Mouse (Mus musculus): ENCODE measurements around the gene Zbtb5. TPM values are rescaled to one million over a fixed set of nuclear protein-coding genes. Genes with fewer than 3 reads are reported as not detected.

Zbtb5 gene
- polyA plus RNA-seq, 1 experiment from 2014 or later: 17.6 TPM

GRCm38 (mm10) chr4:44970056-44970455 is 42.2 kb downstream of the Zbtb5 start:
- H3K4me1 ChIP-seq (ENCODE audit: control insufficient read depth, insufficient read depth, low read length): no peaks in the 10 kb centered on the region
- no peak overlapping the region for H3K4me2 ChIP-seq (ENCODE audit: low read depth, low read length)
- no peaks in the 10 kb centered on the region for H3K9me3 ChIP-seq (replicated peaks; ENCODE audit: control insufficient read depth, low read length)
- no peak overlapping the region for H3K27ac ChIP-seq (ENCODE audit: low read length)
- H3K27me3 ChIP-seq (ENCODE audit: control insufficient read depth, insufficient read depth, low read length): no peaks in the 10 kb centered on the region
- no peak overlapping the region for H3K4me3 ChIP-seq (replicated peaks; ENCODE audit: low read length)
- ATAC-seq (ENCODE audit: insufficient read depth, low FRiP score): no peak
- H3K36me3 ChIP-seq (ENCODE audit: control insufficient read depth, insufficient read depth, low read length): no peaks in the 10 kb centered on the region
- H3K9ac ChIP-seq (ENCODE audit: low read length): no peak overlapping the region
- 92% methylated on average over 7 of the region's 7 CpGs for WGBS

- Histone ChIP-seq H3K27ac (ENCODE audit: low read length) (no peak overlapping the region), H3K4me3 (replicated peaks; ENCODE audit: low read length) (no peak overlapping the region), H3K27me3 (ENCODE audit: control insufficient read depth, insufficient read depth, low read length) (no peaks in the 10 kb centered on the region), H3K4me1 (ENCODE audit: control insufficient read depth, insufficient read depth, low read length) (no peaks in the 10 kb centered on the region), H3K4me2 (ENCODE audit: low read depth, low read length) (no peak overlapping the region), H3K9ac (ENCODE audit: low read length) (no peak overlapping the region), H3K9me3 (replicated peaks; ENCODE audit: control insufficient read depth, low read length) (no peaks in the 10 kb centered on the region), H3K36me3 (ENCODE audit: control insufficient read depth, insufficient read depth, low read length) (no peaks in the 10 kb centered on the region)
- WGBS: 87% methylated on average over 8 of the region's 8 CpGs
- ATAC-seq (ENCODE audit: insufficient read depth, low FRiP score): no peak
Observed at GRCm38 (mm10) chr4:44967402-44967801, 44.8 kb downstream of the Zbtb5 start.

DNA sequence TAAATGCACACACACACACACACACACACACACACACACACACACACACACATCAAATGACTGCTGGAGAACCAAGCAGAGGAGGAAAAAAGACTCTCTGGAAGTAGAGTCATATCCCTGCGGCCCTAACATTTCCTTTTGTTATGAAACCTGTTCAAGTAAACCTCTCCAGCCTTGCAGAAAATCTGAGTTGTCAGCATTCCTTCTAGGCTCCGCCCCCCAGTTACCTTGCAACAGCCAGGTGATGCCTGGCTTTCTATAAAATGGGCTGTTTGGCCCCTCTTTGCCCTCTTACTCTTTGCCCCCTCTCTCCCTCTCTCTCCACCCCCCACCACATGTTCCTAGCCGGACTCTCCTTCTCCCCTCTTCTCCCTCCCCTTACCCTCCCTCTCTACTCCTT is 46.5 kb downstream of the Zbtb5 start:
- Histone ChIP-seq H3K9ac (ENCODE audit: low read length) (no peak overlapping the region), H3K27me3 (ENCODE audit: control insufficient read depth, insufficient read depth, low read length) (no peaks in the 10 kb centered on the region), H3K9me3 (replicated peaks; ENCODE audit: control insufficient read depth, low read length) (no peaks in the 10 kb centered on the region), H3K4me1 (ENCODE audit: control insufficient read depth, insufficient read depth, low read length) (no peaks in the 10 kb centered on the region), H3K4me3 (replicated peaks; ENCODE audit: low read length) (no peak overlapping the region), H3K27ac (ENCODE audit: low read length) (no peak overlapping the region), H3K36me3 (ENCODE audit: control insufficient read depth, insufficient read depth, low read length) (no peaks in the 10 kb centered on the region), H3K4me2 (ENCODE audit: low read depth, low read length) (no peak overlapping the region)
- ATAC-seq (ENCODE audit: insufficient read depth, low FRiP score): no peak
- 81% methylated on average over 3 of the region's 3 CpGs for WGBS

- ATAC-seq (ENCODE audit: insufficient read depth, low FRiP score): no peak
- Histone ChIP-seq H3K9me3 (replicated peaks; ENCODE audit: control insufficient read depth, low read length) (no peaks in the 10 kb centered on the region), H3K36me3 (ENCODE audit: control insufficient read depth, insufficient read depth, low read length) (no peaks in the 10 kb centered on the region), H3K9ac (ENCODE audit: low read length) (no peak overlapping the region), H3K4me1 (ENCODE audit: control insufficient read depth, insufficient read depth, low read length) (no peaks in the 10 kb centered on the region), H3K4me2 (ENCODE audit: low read depth, low read length) (no peak overlapping the region), H3K27ac (ENCODE audit: low read length) (no peak overlapping the region), H3K27me3 (ENCODE audit: control insufficient read depth, insufficient read depth, low read length) (no peaks in the 10 kb centered on the region), H3K4me3 (replicated peaks; ENCODE audit: low read length) (no peak overlapping the region)
- 75% methylated on average over 2 of the region's 2 CpGs for WGBS
Observed at GRCm38 (mm10) chr4:44965175-44965574, 47.0 kb downstream of the Zbtb5 start.

GRCm38 (mm10) chr4:44963156-44963555 is 49.1 kb downstream of the Zbtb5 start:
- no peaks in the 10 kb centered on the region for H3K9me3 ChIP-seq (replicated peaks; ENCODE audit: control insufficient read depth, low read length)
- WGBS: 61% methylated on average over 11 of the region's 11 CpGs
- no peak overlapping the region for H3K4me2 ChIP-seq (ENCODE audit: low read depth, low read length)
- H3K4me1 ChIP-seq (ENCODE audit: control insufficient read depth, insufficient read depth, low read length): no peaks in the 10 kb centered on the region
- no peak for ATAC-seq (ENCODE audit: insufficient read depth, low FRiP score)
- no peak overlapping the region for H3K27ac ChIP-seq (ENCODE audit: low read length)
- no peak overlapping the region for H3K4me3 ChIP-seq (replicated peaks; ENCODE audit: low read length)
- no peaks in the 10 kb centered on the region for H3K36me3 ChIP-seq (ENCODE audit: control insufficient read depth, insufficient read depth, low read length)
- H3K27me3 ChIP-seq (ENCODE audit: control insufficient read depth, insufficient read depth, low read length): no peaks in the 10 kb centered on the region
- H3K9ac ChIP-seq (ENCODE audit: low read length): no peak overlapping the region

GRCm38 (mm10) chr4:44959220-44959619 is 53.0 kb downstream of the Zbtb5 start:
- Histone ChIP-seq H3K36me3 (ENCODE audit: control insufficient read depth, insufficient read depth, low read length) (no peaks in the 10 kb centered on the region), H3K9me3 (replicated peaks; ENCODE audit: control insufficient read depth, low read length) (no peaks in the 10 kb centered on the region), H3K4me1 (ENCODE audit: control insufficient read depth, insufficient read depth, low read length) (no peaks in the 10 kb centered on the region), H3K9ac (ENCODE audit: low read length) (no peak overlapping the region), H3K27ac (ENCODE audit: low read length) (no peak overlapping the region), H3K27me3 (ENCODE audit: control insufficient read depth, insufficient read depth, low read length) (no peaks in the 10 kb centered on the region), H3K4me2 (ENCODE audit: low read depth, low read length) (no peak overlapping the region), H3K4me3 (replicated peaks; ENCODE audit: low read length) (no peak overlapping the region)
- WGBS: 91% methylated on average over 13 of the region's 13 CpGs
- no peak for ATAC-seq (ENCODE audit: insufficient read depth, low FRiP score)

DNA sequence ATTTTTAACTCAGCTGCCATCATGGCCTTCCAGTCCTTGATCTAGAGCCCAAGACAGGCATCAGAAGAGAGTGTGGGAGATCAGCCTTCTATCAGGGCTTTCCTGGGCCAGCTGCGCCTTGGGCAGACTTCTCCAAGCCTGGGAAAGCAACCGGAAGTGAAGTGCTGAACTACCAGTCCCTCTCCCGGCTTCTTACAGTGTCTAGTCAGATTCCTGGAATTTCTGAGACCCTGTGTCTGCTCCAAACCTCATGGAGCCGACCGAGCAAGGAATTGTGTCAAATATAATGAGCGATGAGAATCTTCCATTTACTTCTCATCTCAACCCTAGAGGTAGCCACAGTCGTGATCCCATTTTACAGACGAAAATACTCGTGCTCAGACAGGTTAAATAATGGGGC is 53.4 kb downstream of the Zbtb5 start:
- no peaks in the 10 kb centered on the region for H3K4me1 ChIP-seq (ENCODE audit: control insufficient read depth, insufficient read depth, low read length)
- 84% methylated on average over 9 of the region's 9 CpGs for WGBS
- H3K9ac ChIP-seq (ENCODE audit: low read length): no peak overlapping the region
- ATAC-seq (ENCODE audit: insufficient read depth, low FRiP score): no peak
- no peak overlapping the region for H3K27ac ChIP-seq (ENCODE audit: low read length)
- no peak overlapping the region for H3K4me2 ChIP-seq (ENCODE audit: low read depth, low read length)
- no peaks in the 10 kb centered on the region for H3K36me3 ChIP-seq (ENCODE audit: control insufficient read depth, insufficient read depth, low read length)
- no peaks in the 10 kb centered on the region for H3K27me3 ChIP-seq (ENCODE audit: control insufficient read depth, insufficient read depth, low read length)
- no peak overlapping the region for H3K4me3 ChIP-seq (replicated peaks; ENCODE audit: low read length)
- H3K9me3 ChIP-seq (replicated peaks; ENCODE audit: control insufficient read depth, low read length): no peaks in the 10 kb centered on the region

- no peaks in the 10 kb centered on the region for H3K4me1 ChIP-seq (ENCODE audit: control insufficient read depth, insufficient read depth, low read length)
- no peaks in the 10 kb centered on the region for H3K27me3 ChIP-seq (ENCODE audit: control insufficient read depth, insufficient read depth, low read length)
- H3K9ac ChIP-seq (ENCODE audit: low read length): no peak overlapping the region
- H3K4me2 ChIP-seq (ENCODE audit: low read depth, low read length): no peak overlapping the region
- WGBS: 69% methylated on average over 9 of the region's 9 CpGs
- ATAC-seq (ENCODE audit: insufficient read depth, low FRiP score): no peak
- no peak overlapping the region for H3K27ac ChIP-seq (ENCODE audit: low read length)
- no peaks in the 10 kb centered on the region for H3K9me3 ChIP-seq (replicated peaks; ENCODE audit: control insufficient read depth, low read length)
- no peak overlapping the region for H3K4me3 ChIP-seq (replicated peaks; ENCODE audit: low read length)
- no peaks in the 10 kb centered on the region for H3K36me3 ChIP-seq (ENCODE audit: control insufficient read depth, insufficient read depth, low read length)
Observed at GRCm38 (mm10) chr4:44953041-44953440, 59.2 kb downstream of the Zbtb5 start.

GRCm38 (mm10) chr4:44948314-44948713 is 63.9 kb downstream of the Zbtb5 start:
- 76% methylated on average over 1 of the region's 1 CpGs for WGBS
- H3K27me3 ChIP-seq (ENCODE audit: control insufficient read depth, insufficient read depth, low read length): no peaks in the 10 kb centered on the region
- H3K4me1 ChIP-seq (ENCODE audit: control insufficient read depth, insufficient read depth, low read length): no peaks in the 10 kb centered on the region
- no peak overlapping the region for H3K27ac ChIP-seq (ENCODE audit: low read length)
- ATAC-seq (ENCODE audit: insufficient read depth, low FRiP score): no peak
- H3K36me3 ChIP-seq (ENCODE audit: control insufficient read depth, insufficient read depth, low read length): no peaks in the 10 kb centered on the region
- H3K4me3 ChIP-seq (replicated peaks; ENCODE audit: low read length): no peak overlapping the region
- no peaks in the 10 kb centered on the region for H3K9me3 ChIP-seq (replicated peaks; ENCODE audit: control insufficient read depth, low read length)
- H3K4me2 ChIP-seq (ENCODE audit: low read depth, low read length): no peak overlapping the region
- H3K9ac ChIP-seq (ENCODE audit: low read length): no peak overlapping the region

DNA sequence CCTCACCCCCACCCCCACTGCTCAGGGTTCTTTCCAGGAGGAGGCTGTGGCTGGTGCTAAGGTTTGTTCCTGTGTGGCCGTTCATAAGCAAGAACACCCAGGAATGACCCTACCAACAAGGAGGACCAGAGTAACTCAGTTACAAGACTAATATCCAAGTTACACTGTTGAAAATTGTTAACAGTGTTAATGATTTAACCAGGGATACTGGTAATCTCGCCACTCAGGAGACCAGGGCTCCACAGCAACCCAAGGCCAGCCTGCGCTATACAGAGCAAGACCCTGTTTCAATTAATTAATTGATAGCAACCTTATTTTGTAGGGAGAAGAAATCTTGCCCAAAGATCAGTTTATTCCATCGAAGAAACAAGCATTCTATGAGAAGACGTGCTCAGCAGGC is 64.7 kb downstream of the Zbtb5 start:
- Histone ChIP-seq H3K4me2 (ENCODE audit: low read depth, low read length) (no peak overlapping the region), H3K4me1 (ENCODE audit: control insufficient read depth, insufficient read depth, low read length) (no peaks in the 10 kb centered on the region), H3K27me3 (ENCODE audit: control insufficient read depth, insufficient read depth, low read length) (no peaks in the 10 kb centered on the region), H3K27ac (ENCODE audit: low read length) (no peak overlapping the region), H3K9me3 (replicated peaks; ENCODE audit: control insufficient read depth, low read length) (no peaks in the 10 kb centered on the region), H3K36me3 (ENCODE audit: control insufficient read depth, insufficient read depth, low read length) (no peaks in the 10 kb centered on the region), H3K9ac (ENCODE audit: low read length) (no peak overlapping the region), H3K4me3 (replicated peaks; ENCODE audit: low read length) (no peak overlapping the region)
- no peak for ATAC-seq (ENCODE audit: insufficient read depth, low FRiP score)
- 83% methylated on average over 5 of the region's 5 CpGs for WGBS

Data from stomach, embryonic 16.5 days (tissue).